Mouse (Mus musculus) E14TG2a.4 (cell line): ENCODE measurements around the gene Ms4a6b.
"Not testable (repeated sequence)": the region's sequence is repeated elsewhere in the genome, so short reads cannot be mapped to it uniquely, and the experiment has no call there.

Experiments
- H3K27me3 ChIP-seq: 2 replicates; pipeline ENCODE4 v1.6.1; 2014; ENCODE audit warnings: low read length, control low read depth; ENCODE audit not compliant: insufficient read depth
- H3K36me3 ChIP-seq: 2 replicates; pipeline ENCODE4 v1.6.1; 2014; ENCODE audit warnings: low read length, control low read depth; ENCODE audit not compliant: insufficient read depth
- H3K4me1 ChIP-seq: replicated peaks from 2 replicates; pipeline ENCODE4 v1.6.1; 2014; ENCODE audit warnings: low read depth, low read length, control low read depth
- H3K4me3 ChIP-seq: replicated peaks from 2 replicates; pipeline ENCODE4 v1.5.1; 2014; ENCODE audit warnings: mild to moderate bottlenecking, low read length
- H3K9me3 ChIP-seq: 2 replicates; pipeline ENCODE4 v1.6.1; 2014; ENCODE audit warnings: low read length, control low read depth
- CTCF ChIP-seq: conservative IDR thresholded peaks from 2 replicates; pipeline ENCODE4 v1.5.1; 2014; ENCODE audit warnings: low read length
- NANOG ChIP-seq: IDR thresholded peaks from 2 replicates; pipeline ENCODE4 v1.6.1; 2014; ENCODE audit warnings: borderline replicate concordance, low read length, mixed read lengths
- POU5F1 ChIP-seq: IDR thresholded peaks from 2 replicates; pipeline ENCODE4 v1.6.1; 2014; ENCODE audit warnings: low read length, borderline replicate concordance

Ms4a6b gene

DNA sequence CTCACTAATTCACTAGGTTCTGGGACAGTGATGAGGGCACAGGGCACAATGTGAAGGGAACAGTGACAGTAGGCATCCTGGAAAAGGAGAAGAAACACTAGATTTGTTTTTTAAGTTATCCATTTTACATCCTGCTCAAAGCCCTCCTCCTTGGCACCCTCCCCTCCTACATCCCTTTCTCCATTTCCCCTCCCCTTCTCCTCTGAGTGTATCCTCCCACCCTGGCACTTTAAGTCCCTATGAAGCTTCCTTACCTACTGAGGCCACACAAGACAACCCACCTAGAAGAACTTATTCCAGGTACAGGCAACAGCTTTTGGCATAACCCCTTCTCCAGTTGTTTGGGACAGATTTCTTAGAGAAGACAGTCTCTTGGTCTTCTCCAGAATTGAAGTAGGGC is at the start of gene Ms4a6b:
Gene Ms4a6b, plus strand, starts transcription at position 267 of the 400 bp plus-strand sequence.
- no peak for TF ChIP-seq NANOG
- TF ChIP-seq CTCF = no peak
- TF ChIP-seq POU5F1 = no peak
- no peaks in the 10 kb centered on the region for H3K9me3 ChIP-seq
- H3K27me3 ChIP-seq = no peaks in the 10 kb centered on the region

DNA sequence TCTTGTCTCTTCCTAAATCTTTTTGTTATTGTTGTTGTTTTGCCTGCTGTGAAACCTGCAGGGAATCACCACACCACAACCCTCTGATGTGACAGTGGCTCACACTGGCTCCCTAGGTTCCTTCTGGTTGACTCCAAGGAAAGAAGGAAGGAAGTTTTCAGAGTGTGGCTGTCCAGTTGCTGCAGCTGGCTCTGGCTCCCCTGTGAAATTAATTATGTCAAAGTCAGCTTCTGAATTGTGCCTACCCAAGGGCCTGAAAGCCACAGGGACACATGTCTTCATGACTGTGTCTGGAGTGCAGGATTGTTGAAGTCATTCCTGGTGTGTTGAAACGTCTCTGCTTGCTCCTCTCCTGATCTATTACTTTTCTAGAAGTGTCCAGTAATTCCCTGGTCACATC is 48.0 kb upstream of the Ms4a6b start:
- H3K27me3 ChIP-seq, H3K36me3 ChIP-seq, H3K4me3 ChIP-seq, H3K4me1 ChIP-seq, H3K9me3 ChIP-seq: not testable (repeated sequence)

More for the DNA sequence above, at the start of gene Ms4a6b:
- H3K4me1 ChIP-seq = no peaks in the 10 kb centered on the region
- no peak within 1 kb of the TSS for H3K4me3 ChIP-seq
- H3K36me3 ChIP-seq = no peaks in the 10 kb centered on the region

DNA sequence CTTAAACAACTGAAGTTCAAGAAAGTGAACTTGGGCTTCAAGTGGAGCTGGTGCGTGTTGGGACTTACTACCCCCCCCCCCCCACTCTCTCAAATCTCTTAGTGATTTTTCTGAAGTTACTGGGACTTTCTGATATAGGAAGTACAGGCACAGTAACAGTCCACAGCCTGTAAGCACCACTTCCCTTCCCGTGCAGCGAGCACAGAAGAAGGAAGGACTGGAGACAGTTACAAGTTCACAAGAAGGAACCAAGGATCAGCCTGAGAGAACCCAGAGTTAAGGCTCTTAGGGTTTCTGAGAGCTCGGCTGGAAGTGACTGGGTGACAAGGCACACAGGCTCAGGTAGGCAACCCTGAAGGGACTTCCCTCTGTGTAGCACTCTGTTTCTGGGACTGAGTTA is 47.1 kb upstream of the Ms4a6b start, which contains the start of gene Ms4a6c:
Gene Ms4a6c, plus strand, starts transcription at position 152 of the 400 bp plus-strand sequence.
- not testable (repeated sequence) for H3K4me1 ChIP-seq, H3K4me3 ChIP-seq, H3K36me3 ChIP-seq, H3K27me3 ChIP-seq, H3K9me3 ChIP-seq

DNA sequence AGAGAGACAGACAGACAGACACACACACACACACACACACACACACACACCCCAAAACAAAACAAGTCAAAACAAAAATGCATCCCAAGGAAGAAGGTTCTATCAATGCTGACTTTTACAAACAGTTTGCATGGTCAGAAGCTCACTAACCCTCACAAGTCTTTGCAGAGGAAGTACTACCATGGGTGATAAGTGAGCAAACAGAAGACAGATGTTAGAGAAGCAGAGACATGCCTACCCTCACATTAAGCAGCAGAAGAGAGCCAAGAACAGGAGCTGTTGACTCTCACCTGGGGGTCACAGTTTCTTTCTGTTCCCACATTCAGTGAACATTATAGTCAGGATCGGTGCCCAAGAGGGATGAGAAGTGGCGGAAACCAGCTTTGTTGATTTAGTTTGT is 36.6 kb upstream of the Ms4a6b start:
- no peak for TF ChIP-seq NANOG
- TF ChIP-seq POU5F1 = no peak
- TF ChIP-seq CTCF = no peak
- Histone ChIP-seq H3K36me3 (no peaks in the 10 kb centered on the region), H3K27me3 (no peaks in the 10 kb centered on the region), H3K4me3 (no peak overlapping the region), H3K4me1 (no peaks in the 10 kb centered on the region), H3K9me3 (no peaks in the 10 kb centered on the region)

DNA sequence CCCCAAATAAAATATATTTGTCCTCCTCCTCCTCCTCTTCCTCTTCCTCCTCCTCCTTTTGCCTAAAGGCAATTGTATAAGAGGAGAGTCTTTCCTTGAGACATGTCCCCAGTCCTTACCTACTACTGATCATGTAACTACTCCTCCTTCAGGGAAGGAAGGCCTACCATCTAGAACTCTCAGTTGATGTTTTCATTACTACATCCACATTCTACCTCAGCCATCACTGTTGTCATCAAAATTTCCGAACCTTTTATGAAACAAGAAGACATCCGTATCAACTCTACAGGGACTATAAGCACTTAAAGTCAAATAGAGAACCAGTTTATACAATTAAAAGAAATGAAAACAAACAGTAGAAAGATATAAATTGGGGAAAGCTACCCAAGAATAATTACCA is 33.6 kb upstream of the Ms4a6b start:
- Histone ChIP-seq H3K36me3 (no peaks in the 10 kb centered on the region), H3K4me1 (no peaks in the 10 kb centered on the region)
- no peak for TF ChIP-seq NANOG
- no peak for TF ChIP-seq POU5F1
- no peak for TF ChIP-seq CTCF

DNA sequence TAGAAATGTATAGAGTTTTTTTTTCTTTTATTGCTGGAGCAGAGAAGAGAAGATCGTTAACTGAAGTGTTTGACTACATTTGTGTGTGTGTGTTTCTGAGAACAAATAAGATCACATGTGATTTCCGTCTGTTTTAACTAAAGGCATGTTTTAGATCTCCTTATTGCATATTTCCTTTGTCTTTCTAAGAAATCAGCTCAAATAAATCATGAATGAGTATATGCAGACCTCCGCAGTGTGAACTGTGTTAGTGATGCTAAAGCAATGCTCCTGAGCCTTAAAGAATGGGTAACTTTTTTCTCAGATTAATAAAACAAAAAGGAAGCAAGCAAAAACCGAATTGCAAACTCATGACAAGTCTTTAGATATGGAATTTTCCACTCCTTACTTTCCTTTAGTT is 32.4 kb upstream of the Ms4a6b start:
- Histone ChIP-seq H3K9me3 (no peaks in the 10 kb centered on the region), H3K4me1 (no peaks in the 10 kb centered on the region)

More for the DNA sequence above, 33.6 kb upstream of the Ms4a6b start:
- H3K9me3 ChIP-seq = no peaks in the 10 kb centered on the region
- H3K27me3 ChIP-seq = no peaks in the 10 kb centered on the region
- H3K4me3 ChIP-seq = no peak overlapping the region

DNA sequence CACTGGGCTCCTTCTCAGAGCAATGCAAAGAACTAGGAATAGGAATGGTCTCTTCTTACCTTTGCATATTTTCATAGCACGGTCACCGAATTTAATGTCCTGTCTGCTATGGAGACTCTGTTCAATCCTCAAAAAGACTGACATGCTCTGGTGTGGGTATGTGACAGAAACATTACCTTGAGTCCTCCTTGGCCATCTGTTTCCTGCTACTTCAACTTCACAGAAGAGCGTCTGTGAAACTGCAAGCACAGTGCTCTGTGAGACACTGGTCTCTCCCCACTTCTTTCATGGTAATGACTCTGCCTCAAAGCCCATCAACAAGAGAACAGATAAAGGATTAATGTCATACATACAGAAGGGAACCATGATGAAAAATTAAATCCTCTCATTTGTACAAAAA is 31.9 kb upstream of the Ms4a6b start:
- Histone ChIP-seq H3K4me1 (no peaks in the 10 kb centered on the region), H3K27me3 (no peaks in the 10 kb centered on the region), H3K9me3 (no peaks in the 10 kb centered on the region), H3K4me3 (no peak overlapping the region), H3K36me3 (no peaks in the 10 kb centered on the region)
- TF ChIP-seq POU5F1 (no peak), NANOG (no peak), CTCF (no peak)

More for the DNA sequence above, 32.4 kb upstream of the Ms4a6b start:
- Histone ChIP-seq H3K27me3 (no peaks in the 10 kb centered on the region), H3K36me3 (no peaks in the 10 kb centered on the region), H3K4me3 (no peak overlapping the region)
- TF ChIP-seq NANOG (no peak), CTCF (no peak), POU5F1 (no peak)

DNA sequence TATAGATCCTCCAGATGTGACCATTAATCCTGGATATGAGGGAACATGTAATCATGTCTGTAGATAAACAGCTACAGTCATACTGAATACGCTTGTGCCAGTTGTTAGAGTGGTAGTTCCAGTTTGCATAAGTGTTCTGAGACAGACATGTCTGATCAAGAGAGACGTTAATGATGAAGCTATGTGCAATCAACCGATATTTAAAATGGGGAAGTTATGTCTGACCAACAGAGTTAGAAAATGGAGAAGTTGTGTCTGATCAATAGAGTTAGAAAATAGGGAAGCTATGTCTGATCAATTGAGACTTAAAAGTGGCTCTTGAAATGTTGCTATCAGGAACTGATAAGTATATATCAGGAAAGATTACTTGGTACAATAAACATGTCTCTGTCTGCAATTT is 31.0 kb upstream of the Ms4a6b start:
- no peaks in the 10 kb centered on the region for H3K36me3 ChIP-seq
- no peaks in the 10 kb centered on the region for H3K27me3 ChIP-seq
- TF ChIP-seq CTCF (no peak), NANOG (no peak), POU5F1 (no peak)

DNA sequence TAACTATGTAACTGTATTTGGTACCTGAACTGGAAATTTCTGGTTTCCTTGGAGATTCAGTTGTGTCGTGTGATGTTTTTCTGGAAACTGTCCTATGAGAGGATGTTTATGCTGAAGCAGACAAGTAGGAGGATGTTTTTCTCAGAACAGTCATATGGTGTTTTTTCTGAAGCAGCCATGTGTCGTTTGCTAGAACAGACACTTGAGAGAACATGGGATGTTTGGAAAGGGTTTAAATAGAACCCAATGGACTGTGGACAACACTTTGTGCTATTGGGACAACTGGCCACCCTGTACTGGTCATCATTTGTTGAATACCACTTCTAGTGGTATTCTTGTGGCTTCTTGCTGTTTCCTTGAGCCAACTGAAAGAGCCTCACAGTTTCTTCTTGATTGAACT is 30.6 kb upstream of the Ms4a6b start, which contains the start of gene Gm8369:
Gene Gm8369, plus strand, starts transcription at position 193 of the 400 bp plus-strand sequence.
- no peaks in the 10 kb centered on the region for H3K27me3 ChIP-seq
- H3K9me3 ChIP-seq = no peaks in the 10 kb centered on the region
- no peaks in the 10 kb centered on the region for H3K36me3 ChIP-seq
- H3K4me1 ChIP-seq = no peaks in the 10 kb centered on the region
- no peak within 1 kb of the TSS for H3K4me3 ChIP-seq
- TF ChIP-seq CTCF (no peak), POU5F1 (no peak), NANOG (no peak)

More for the DNA sequence above, 31.0 kb upstream of the Ms4a6b start:
- no peaks in the 10 kb centered on the region for H3K4me1 ChIP-seq
- H3K9me3 ChIP-seq = no peaks in the 10 kb centered on the region
- H3K4me3 ChIP-seq = no peak overlapping the region

DNA sequence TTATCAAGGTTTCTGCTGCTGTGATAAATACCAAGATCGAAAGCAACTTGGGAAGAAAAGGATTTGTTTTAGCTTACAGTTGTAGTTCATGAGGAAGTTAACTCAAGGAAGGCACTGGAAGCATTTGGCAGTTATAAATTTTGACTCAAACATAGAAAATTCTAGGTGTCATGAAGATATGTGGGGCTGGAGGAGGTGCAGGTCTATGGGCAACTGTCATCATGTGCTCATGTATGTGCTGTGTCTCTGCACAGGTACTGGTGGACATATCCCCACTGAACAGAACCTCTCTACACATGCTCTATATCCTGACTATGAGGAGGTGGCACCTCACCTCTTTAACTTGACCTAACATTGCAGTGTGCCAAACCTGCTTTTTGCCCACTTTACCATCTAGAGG is 29.7 kb upstream of the Ms4a6b start:
- H3K4me1 ChIP-seq = no peaks in the 10 kb centered on the region
- no peaks in the 10 kb centered on the region for H3K36me3 ChIP-seq
- no peaks in the 10 kb centered on the region for H3K27me3 ChIP-seq
- TF ChIP-seq POU5F1 = no peak
- TF ChIP-seq NANOG = no peak
- TF ChIP-seq CTCF = no peak
- H3K4me3 ChIP-seq = no peak overlapping the region
- no peaks in the 10 kb centered on the region for H3K9me3 ChIP-seq
